9 mouse cellular contexts compared by ENCODE assay signal in the genomic region with DNA sequence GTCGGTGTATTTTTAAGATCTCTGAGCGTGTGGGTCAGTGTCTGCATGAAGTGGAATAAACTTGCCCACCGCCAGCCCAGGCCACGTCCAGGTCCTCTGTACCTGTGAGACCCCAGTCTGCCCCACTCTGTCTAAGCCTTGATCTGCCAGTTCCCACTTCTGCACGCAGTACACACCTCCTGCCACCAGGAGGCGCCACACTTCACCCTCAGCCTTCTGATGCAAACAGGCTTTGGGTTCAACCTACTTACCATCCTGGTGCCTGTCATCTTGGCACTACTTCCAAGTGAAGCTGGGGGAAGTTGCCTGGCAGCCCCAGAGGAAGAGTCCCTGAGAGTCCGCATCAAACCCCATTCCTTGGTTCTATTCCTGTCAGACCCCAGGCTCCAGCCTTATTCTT. TPM values are rescaled to one million over a fixed set of nuclear protein-coding genes. Genes with fewer than 3 reads are reported as not detected.
DNase-seq lines count a peak whose midpoint lies in the region; ATAC-seq and TF ChIP-seq lines count a peak whose summit lies in the region.
"Had no signal": no experiment of that assay in that cellular context is flagged by ENCODE, and none has a peak within 500 bp of the region (broad histone marks: within the 10 kb centered on the region; RNA-seq: fewer than 3 reads in every experiment).

No protein-coding gene starts in this region.

- no peaks in the 10 kb centered on the region for H3K27me3 ChIP-seq in stomach, postnatal 0 days (ENCODE audit: control insufficient read depth, insufficient read depth, low read length)
- H3K27me3 ChIP-seq: limb, embryonic 13.5 days had no signal

- 60% methylated on average over 7 of the region's 7 CpGs for WGBS in stomach, postnatal 0 days

- H3K36me3 ChIP-seq in stomach, postnatal 0 days (ENCODE audit: control insufficient read depth, insufficient read depth, low read length), result peaks cover 16% of the 10 kb centered on the region

- H3K4me3 ChIP-seq in gastrocnemius, adult 2 months, result no peak overlapping the region
- no peak overlapping the region for H3K4me3 ChIP-seq in stomach, postnatal 0 days (ENCODE audit: low read depth, low read length)
- H3K4me3 ChIP-seq: limb, embryonic 13.5 days had no signal

- peak; percentile 63 for DNase-seq in gastrocnemius, adult 18-20 months (ENCODE audit: low spot score)
- DNase-seq in gastrocnemius, postnatal 25 days, result no peak
- DNase-seq in CD8-positive naive resting alpha-beta T cell, adult 2 months (ENCODE audit: low read depth in 2 of 2, low spot score in 2 of 2), result peak; percentile 81 to 83
- DNase-seq in c-Kit-positive CD71-positive TER-119-positive erythroid progenitor cells, embryonic 14.5 days (ENCODE audit: low spot score), result peak; percentile 75
- peak; percentile 76 for DNase-seq in gastrocnemius, adult 2 months
- DNase-seq in layer of hippocampus, adult 8-10 months (ENCODE audit: low spot score in 2 of 2), result peak; percentile 61 to 70
- peak; percentile 75 to 86 for DNase-seq in lung, postnatal 4 days
- DNase-seq in stomach, postnatal 0 days (ENCODE audit: low spot score), result peak; percentile 88

- ATAC-seq in stomach, postnatal 0 days (ENCODE audit: low FRiP score, low TSS enrichment), result no peak; the same call in 1 of the 2 replicates

- intact Hi-C loops in gastrocnemius, adult 2 months (cut with DNase I), result no loop called here

- no peak for TF ChIP-seq EP300 in stomach, postnatal 0 days (optimal IDR thresholded peaks at IDR 0.05)

- H3K9ac ChIP-seq in stomach, postnatal 0 days (ENCODE audit: low read length), result peak overlapping the region; percentile 23; the same call in 1 of the 2 replicates
- H3K9ac ChIP-seq: limb, embryonic 13.5 days had no signal

- no peak overlapping the region for H3K4me2 ChIP-seq in stomach, postnatal 0 days (replicated peaks; ENCODE audit: low read depth)
- H3K4me2 ChIP-seq: limb, embryonic 13.5 days had no signal

- TF ChIP-seq CTCF in gastrocnemius, adult 2 months (IDR thresholded peaks at IDR 0.05), result peak; percentile 97; the same call in 1 of the 2 replicates
- peak; percentile 96 for TF ChIP-seq CTCF in stomach, postnatal 0 days (IDR thresholded peaks at IDR 0.05; ENCODE audit: low read depth)

- H3K9me3 ChIP-seq in stomach, postnatal 0 days (ENCODE audit: control insufficient read depth, low read length), result no peaks in the 10 kb centered on the region

- H3K27ac ChIP-seq in gastrocnemius, adult 2 months, result no peak overlapping the region
- peak overlapping the region; percentile 90 for H3K27ac ChIP-seq in stomach, postnatal 0 days (replicated peaks)
- H3K27ac ChIP-seq: limb, embryonic 13.5 days had no signal

- H3K4me1 ChIP-seq in stomach, postnatal 0 days (replicated peaks; ENCODE audit: control insufficient read depth, insufficient read depth), result no peaks in the 10 kb centered on the region

RNA-seq across cellular contexts. Expression of gene Ehd1, which starts 14.3 kb away (rescaled TPM):
- total RNA-seq in gastrocnemius, adult 18-20 months (2021), result 10 to 100 TPM; 30.2 to 40.3 TPM
- total RNA-seq in gastrocnemius, postnatal 25 days (2021), result 10 to 100 TPM; 33.1 to 34.3 TPM
- 10 to 100 TPM; 28.4 to 32.3 TPM for total RNA-seq in gastrocnemius, adult 2 months (2021)
- 10 to 100 TPM; 59.1 to 76.4 (median 70.3) TPM for total RNA-seq in layer of hippocampus, adult 8-10 months (2022)
- polyA plus RNA-seq in stomach, postnatal 0 days (2015; fragmentation: Nextera tagmentation; extraction: Ambion mirVana), result 62.0 and 63.8 TPM in 2 replicates

RNA-seq across cellular contexts. Expression of gene Atg2a, which starts 20.8 kb away (rescaled TPM):
- 10 to 100 TPM; 16.7 to 20.0 TPM for total RNA-seq in gastrocnemius, adult 18-20 months (2021)
- total RNA-seq in gastrocnemius, postnatal 25 days (2021), result 10 to 100 TPM; 15.3 to 16.7 TPM
- 10 to 100 TPM; 18.4 to 19.0 TPM for total RNA-seq in gastrocnemius, adult 2 months (2021)
- 10 to 100 TPM; 34.1 to 41.8 (median 37.1) TPM for total RNA-seq in layer of hippocampus, adult 8-10 months (2022)
- polyA plus RNA-seq in stomach, postnatal 0 days (2015; fragmentation: Nextera tagmentation; extraction: Ambion mirVana), result 4.8 and 6.0 TPM in 2 replicates

RNA-seq across cellular contexts. Expression of gene Ppp2r5b, which starts 26.6 kb away (rescaled TPM):
- 10 to 100 TPM; 34.9 to 38.2 TPM for total RNA-seq in gastrocnemius, adult 18-20 months (2021)
- 10 to 100 TPM; 28.8 to 32.5 TPM for total RNA-seq in gastrocnemius, postnatal 25 days (2021)
- 10 to 100 TPM; 35.6 to 37.7 TPM for total RNA-seq in gastrocnemius, adult 2 months (2021)
- 100 to 1,000 TPM; 126 to 136 (median 128) TPM for total RNA-seq in layer of hippocampus, adult 8-10 months (2022)
- 14.7 and 15.0 TPM in 2 replicates for polyA plus RNA-seq in stomach, postnatal 0 days (2015; fragmentation: Nextera tagmentation; extraction: Ambion mirVana)

RNA-seq across cellular contexts. Expression of gene Gpha2, which starts 36.0 kb away (rescaled TPM):
- not detected for total RNA-seq in gastrocnemius, adult 18-20 months (2021)
- not detected for total RNA-seq in gastrocnemius, postnatal 25 days (2021)
- not detected for total RNA-seq in gastrocnemius, adult 2 months (2021)
- total RNA-seq in layer of hippocampus, adult 8-10 months (2022), result not detected
- polyA plus RNA-seq in stomach, postnatal 0 days (2015; fragmentation: Nextera tagmentation; extraction: Ambion mirVana), result 0.17 and 0.46 TPM in 2 replicates

RNA-seq across cellular contexts. Expression of gene Cdc42bpg, which starts 44.0 kb away (rescaled TPM):
- 1 to 10 TPM; 6.4 to 8.8 TPM for total RNA-seq in gastrocnemius, adult 18-20 months (2021)
- total RNA-seq in gastrocnemius, postnatal 25 days (2021), result 1 to 10 TPM; 4.0 to 5.1 TPM
- 1 to 10 TPM; 6.0 to 6.4 TPM for total RNA-seq in gastrocnemius, adult 2 months (2021)
- total RNA-seq in layer of hippocampus, adult 8-10 months (2022), result 1 to 10 TPM; 5.9 to 9.5 (median 6.5) TPM
- 1.3 and 1.9 TPM in 2 replicates for polyA plus RNA-seq in stomach, postnatal 0 days (2015; fragmentation: Nextera tagmentation; extraction: Ambion mirVana)
